ENCODE assay signal across 14 mouse cellular contexts in the genomic region with DNA sequence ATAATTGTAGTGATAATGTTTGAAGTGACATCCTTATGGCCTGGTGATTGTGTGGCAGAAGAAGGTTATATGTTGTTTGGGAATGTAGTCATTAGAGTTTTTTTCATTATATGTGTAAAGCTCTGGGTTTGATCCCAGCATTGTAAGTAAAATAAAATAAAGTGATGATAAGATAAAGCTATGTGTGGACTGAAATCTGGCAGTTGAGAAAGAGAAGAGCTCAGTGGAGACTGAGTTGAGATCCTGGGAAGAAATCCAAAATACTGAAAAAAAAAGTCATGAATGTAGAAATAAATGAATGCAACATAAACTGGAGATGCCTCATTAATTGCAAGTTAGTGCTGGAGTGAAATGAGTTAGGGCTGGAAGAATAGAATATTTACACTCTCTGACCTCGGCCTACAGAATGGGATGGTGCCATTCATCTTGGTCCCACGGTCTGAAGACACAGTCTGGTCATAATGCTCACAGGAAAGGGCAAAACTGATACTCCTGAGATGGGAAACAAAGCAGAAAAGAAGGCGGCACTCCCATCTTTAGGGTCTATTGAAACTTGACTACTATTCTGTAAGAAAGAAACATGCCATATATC.
"Had no signal": no experiment of that assay in that cellular context is flagged by ENCODE, and none has a peak within 500 bp of the region (broad histone marks: within the 10 kb centered on the region; RNA-seq: fewer than 3 reads in every experiment).

No protein-coding gene starts in this region.

- DNase-seq: kidney, adult 9 months; kidney, postnatal 4 days; liver; liver, embryonic 13.5 days; liver, postnatal 0 days had no signal

- H3K9me3 ChIP-seq: limb, embryonic 12.5 days; liver, embryonic 13.5 days; megakaryocyte, embryonic 14.5 days; midbrain, embryonic 15.5 days; neural tube, embryonic 12.5 days had no signal

- H3K27me3 ChIP-seq: limb, embryonic 12.5 days; liver, embryonic 13.5 days; midbrain, embryonic 15.5 days; neural tube, embryonic 12.5 days had no signal

- H3K36me3 ChIP-seq: limb, embryonic 12.5 days; liver, embryonic 13.5 days; midbrain, embryonic 15.5 days; neural tube, embryonic 12.5 days had no signal

- H3K4me3 ChIP-seq: layer of hippocampus, adult 2 months; limb, embryonic 12.5 days; liver, embryonic 13.5 days; megakaryocyte, embryonic 14.5 days; midbrain, embryonic 15.5 days; neural tube, embryonic 12.5 days had no signal

- H3K27ac ChIP-seq: layer of hippocampus, adult 2 months; limb, embryonic 12.5 days; liver, embryonic 13.5 days; macrophage; midbrain, embryonic 15.5 days; neural tube, embryonic 12.5 days; stomach, postnatal 0 days had no signal

- H3K9ac ChIP-seq: limb, embryonic 12.5 days; liver, embryonic 13.5 days; liver, postnatal 0 days; midbrain, embryonic 15.5 days; neural tube, embryonic 12.5 days had no signal

- H3K4me1 ChIP-seq: limb, embryonic 12.5 days; liver, embryonic 13.5 days; midbrain, embryonic 15.5 days; neural tube, embryonic 12.5 days had no signal

- H3K4me2 ChIP-seq: limb, embryonic 12.5 days; liver, embryonic 13.5 days; midbrain, embryonic 11.5 days; midbrain, embryonic 15.5 days; neural tube, embryonic 12.5 days had no signal

- ATAC-seq: intestine, postnatal 0 days; liver, postnatal 0 days; midbrain, embryonic 15.5 days had no signal
